Mouse (Mus musculus): ENCODE results near the gene Gtf2a2.

The Gtf2a2 gene

GRCm38 (mm10) chr9:70069961-70070435 is 57.6 kb downstream of the Gtf2a2 start:
- DNase-seq: no peak

GRCm38 (mm10) chr9:70072387-70072786 is 60.0 kb downstream of the Gtf2a2 start:
- no peak for DNase-seq
